Mouse (Mus musculus): ENCODE results near the gene Prkar1b. TPM values are rescaled to one million over a fixed set of nuclear protein-coding genes. Genes with fewer than 3 reads are reported as not detected.

Gene Prkar1b
- polyA plus RNA-seq, 1 experiment from 2014 or later = 9.4 TPM

GRCm38 (mm10) chr5:139078156-139078462 lies 71.7 kb downstream of the Prkar1b start:
- H3K9me3 ChIP-seq = no peaks in the 10 kb centered on the region
- no peak overlapping the region for H3K27ac ChIP-seq (replicated peaks)
- no peaks in the 10 kb centered on the region; the same call in 1 of the 2 replicates for H3K36me3 ChIP-seq
- H3K27me3 ChIP-seq (replicated peaks) = no peaks in the 10 kb centered on the region
- H3K4me3 ChIP-seq = no peak overlapping the region
- H3K9ac ChIP-seq = no peak overlapping the region
- no peak overlapping the region for H3K4me2 ChIP-seq
- H3K4me1 ChIP-seq = peaks cover 53% of the 10 kb centered on the region
- ATAC-seq (ENCODE audit: extremely low read depth, insufficient number of reproducible peaks, low FRiP score, low TSS enrichment) = no peak
- WGBS = 78% methylated on average over 4 of the region's 4 CpGs

- ATAC-seq (ENCODE audit: extremely low read depth, insufficient number of reproducible peaks, low FRiP score, low TSS enrichment) = no peak
- H3K4me1 ChIP-seq = peaks cover 47% of the 10 kb centered on the region
- no peak overlapping the region for H3K27ac ChIP-seq (replicated peaks)
- H3K27me3 ChIP-seq (replicated peaks) = no peaks in the 10 kb centered on the region
- no peak overlapping the region for H3K9ac ChIP-seq
- H3K4me3 ChIP-seq = no peak overlapping the region
- no peaks in the 10 kb centered on the region; the same call in 1 of the 2 replicates for H3K36me3 ChIP-seq
- H3K9me3 ChIP-seq = no peaks in the 10 kb centered on the region
- WGBS = 50% methylated on average over 11 of the region's 11 CpGs
- H3K4me2 ChIP-seq = no peak overlapping the region
Observed at GRCm38 (mm10) chr5:139077311-139078155, 72.3 kb downstream of the Prkar1b start.

GRCm38 (mm10) chr5:139076450-139076849 lies 73.4 kb downstream of the Prkar1b start:
- WGBS = 75% methylated on average over 7 of the region's 7 CpGs
- H3K27me3 ChIP-seq (replicated peaks) = no peaks in the 10 kb centered on the region
- H3K4me3 ChIP-seq = no peak overlapping the region
- H3K4me1 ChIP-seq = peaks cover 36% of the 10 kb centered on the region
- H3K9me3 ChIP-seq = no peaks in the 10 kb centered on the region
- H3K36me3 ChIP-seq = no peaks in the 10 kb centered on the region; the same call in 1 of the 2 replicates
- ATAC-seq (ENCODE audit: extremely low read depth, insufficient number of reproducible peaks, low FRiP score, low TSS enrichment) = no peak
- 0 out of 2 replicates have a peak overlapping the region, but pooled peaks have one; percentile 15 for H3K27ac ChIP-seq (replicated peaks)
- no peak overlapping the region for H3K4me2 ChIP-seq
- H3K9ac ChIP-seq = no peak overlapping the region

- WGBS = 17% methylated on average over 9 of the region's 9 CpGs
- Histone ChIP-seq H3K4me3 (no peak overlapping the region), H3K9me3 (no peaks in the 10 kb centered on the region), H3K36me3 (no peaks in the 10 kb centered on the region; the same call in 1 of the 2 replicates), H3K9ac (peak overlapping the region; percentile 21; the same call in 1 of the 2 replicates), H3K27ac (replicated peaks) (0 out of 2 replicates have a peak overlapping the region, but pooled peaks have one; percentile 15), H3K27me3 (replicated peaks) (no peaks in the 10 kb centered on the region), H3K4me1 (peaks cover 29% of the 10 kb centered on the region), H3K4me2 (peak overlapping the region; percentile 7; the same call in 1 of the 2 replicates)
- ATAC-seq (ENCODE audit: extremely low read depth, insufficient number of reproducible peaks, low FRiP score, low TSS enrichment) = no peak
Observed at GRCm38 (mm10) chr5:139075791-139076190, 74.0 kb downstream of the Prkar1b start.

- no peak overlapping the region for H3K4me3 ChIP-seq
- 26% methylated on average over 3 of the region's 3 CpGs for WGBS
- no peak overlapping the region for H3K9ac ChIP-seq
- peaks cover 29% of the 10 kb centered on the region for H3K4me1 ChIP-seq
- no peak overlapping the region for H3K27ac ChIP-seq (replicated peaks)
- H3K27me3 ChIP-seq (replicated peaks) = no peaks in the 10 kb centered on the region
- H3K36me3 ChIP-seq = no peaks in the 10 kb centered on the region; the same call in 1 of the 2 replicates
- no peak overlapping the region for H3K4me2 ChIP-seq
- no peaks in the 10 kb centered on the region for H3K9me3 ChIP-seq
- ATAC-seq (ENCODE audit: extremely low read depth, insufficient number of reproducible peaks, low FRiP score, low TSS enrichment) = no peak
Observed at GRCm38 (mm10) chr5:139075125-139075524, 74.7 kb downstream of the Prkar1b start.

GRCm38 (mm10) chr5:139073977-139074376 lies 75.8 kb downstream of the Prkar1b start:
- no peak overlapping the region for H3K27ac ChIP-seq (replicated peaks)
- no peak for ATAC-seq (ENCODE audit: extremely low read depth, insufficient number of reproducible peaks, low FRiP score, low TSS enrichment)
- H3K9ac ChIP-seq = no peak overlapping the region
- H3K4me2 ChIP-seq = no peak overlapping the region
- H3K27me3 ChIP-seq (replicated peaks) = no peaks in the 10 kb centered on the region
- 89% methylated on average over 7 of the region's 7 CpGs for WGBS
- H3K9me3 ChIP-seq = no peaks in the 10 kb centered on the region
- H3K36me3 ChIP-seq = no peaks in the 10 kb centered on the region
- peaks cover 29% of the 10 kb centered on the region for H3K4me1 ChIP-seq
- H3K4me3 ChIP-seq = no peak overlapping the region

GRCm38 (mm10) chr5:139072866-139073265 lies 76.9 kb downstream of the Prkar1b start:
- Histone ChIP-seq H3K36me3 (no peaks in the 10 kb centered on the region), H3K27ac (replicated peaks) (no peak overlapping the region), H3K27me3 (replicated peaks) (no peaks in the 10 kb centered on the region), H3K4me3 (no peak overlapping the region), H3K9ac (no peak overlapping the region), H3K4me1 (peaks cover 29% of the 10 kb centered on the region), H3K4me2 (no peak overlapping the region), H3K9me3 (no peaks in the 10 kb centered on the region)
- 80% methylated on average over 5 of the region's 5 CpGs for WGBS
- ATAC-seq (ENCODE audit: extremely low read depth, insufficient number of reproducible peaks, low FRiP score, low TSS enrichment) = no peak

GRCm38 (mm10) chr5:139066861-139067614 lies 82.8 kb downstream of the Prkar1b start:
- H3K27ac ChIP-seq (replicated peaks) = no peak overlapping the region
- no peak for ATAC-seq (ENCODE audit: extremely low read depth, insufficient number of reproducible peaks, low FRiP score, low TSS enrichment)

GRCm38 (mm10) chr5:139064611-139065010 lies 85.2 kb downstream of the Prkar1b start:
- no peak for ATAC-seq (ENCODE audit: extremely low read depth, insufficient number of reproducible peaks, low FRiP score, low TSS enrichment)
- H3K9me3 ChIP-seq = no peaks in the 10 kb centered on the region
- H3K27ac ChIP-seq (replicated peaks) = no peak overlapping the region
- no peaks in the 10 kb centered on the region for H3K36me3 ChIP-seq
- no peak overlapping the region for H3K4me3 ChIP-seq
- WGBS = 63% methylated on average over 5 of the region's 5 CpGs
- H3K4me1 ChIP-seq = peaks cover 9% of the 10 kb centered on the region
- H3K27me3 ChIP-seq (replicated peaks) = no peaks in the 10 kb centered on the region
- H3K4me2 ChIP-seq = no peak overlapping the region
- H3K9ac ChIP-seq = no peak overlapping the region

More at GRCm38 (mm10) chr5:139066861-139067614, 82.8 kb downstream of the Prkar1b start:
- WGBS = 39% methylated on average over 7 of the region's 7 CpGs
- Histone ChIP-seq H3K4me2 (no peak overlapping the region), H3K4me3 (no peak overlapping the region), H3K36me3 (no peaks in the 10 kb centered on the region), H3K9me3 (no peaks in the 10 kb centered on the region), H3K9ac (no peak overlapping the region), H3K4me1 (0 out of 2 replicates have a peak, but pooled peaks cover 3% of the 10 kb centered on the region), H3K27me3 (replicated peaks) (no peaks in the 10 kb centered on the region)

GRCm38 (mm10) chr5:139061680-139062079 lies 88.1 kb downstream of the Prkar1b start:
- no peaks in the 10 kb centered on the region for H3K36me3 ChIP-seq
- no peak overlapping the region for H3K4me3 ChIP-seq
- 83% methylated on average over 5 of the region's 5 CpGs for WGBS
- no peak overlapping the region for H3K4me2 ChIP-seq
- H3K27ac ChIP-seq (replicated peaks) = no peak overlapping the region
- no peak overlapping the region for H3K9ac ChIP-seq
- ATAC-seq (ENCODE audit: extremely low read depth, insufficient number of reproducible peaks, low FRiP score, low TSS enrichment) = no peak
- H3K4me1 ChIP-seq = peaks cover 9% of the 10 kb centered on the region
- no peaks in the 10 kb centered on the region for H3K9me3 ChIP-seq
- H3K27me3 ChIP-seq (replicated peaks) = no peaks in the 10 kb centered on the region; the same call in 1 of the 2 replicates

GRCm38 (mm10) chr5:139060460-139061051 lies 89.2 kb downstream of the Prkar1b start:
- H3K9ac ChIP-seq = no peak overlapping the region
- H3K27me3 ChIP-seq (replicated peaks) = no peaks in the 10 kb centered on the region; the same call in 1 of the 2 replicates
- H3K4me1 ChIP-seq = peaks cover 21% of the 10 kb centered on the region
- 71% methylated on average over 12 of the region's 12 CpGs for WGBS
- ATAC-seq (ENCODE audit: extremely low read depth, insufficient number of reproducible peaks, low FRiP score, low TSS enrichment) = no peak; the same call in 1 of the 2 replicates
- no peak overlapping the region for H3K4me3 ChIP-seq
- no peaks in the 10 kb centered on the region for H3K9me3 ChIP-seq
- no peak overlapping the region for H3K4me2 ChIP-seq
- no peaks in the 10 kb centered on the region for H3K36me3 ChIP-seq
- no peak overlapping the region for H3K27ac ChIP-seq (replicated peaks)

Data from heart, embryonic 13.5 days (tissue).